Mouse (Mus musculus) embryonic facial prominence, embryonic 15.5 days (tissue): ENCODE data around the gene Gpx5. TPM values are rescaled to one million over a fixed set of nuclear protein-coding genes. Genes with fewer than 3 reads are reported as not detected.

Source experiments
- ATAC-seq: fragments of 200-750 bp; cut with Nextera tagmentation; 2 replicates; pipeline ENCODE4 v1.8.0; 2017; ENCODE audit warnings: low read depth, moderate TSS enrichment; ENCODE audit not compliant: insufficient number of reproducible peaks, low FRiP score, low TSS enrichment
- H3K27ac ChIP-seq: fragments of 300-500 bp; sonication (generic); replicated peaks from 2 replicates; pipeline ENCODE4 v1.5.1; 2015; ENCODE audit warnings: mild to moderate bottlenecking, inconsistent platforms
- H3K27me3 ChIP-seq: fragments of 300-500 bp; sonication (generic); 2 replicates; pipeline ENCODE4 v1.6.1; 2015; ENCODE audit warnings: inconsistent platforms
- H3K36me3 ChIP-seq: fragments of 300-500 bp; sonication (generic); 2 replicates; pipeline ENCODE4 v1.6.1; 2015; ENCODE audit warnings: mild to moderate bottlenecking, inconsistent platforms
- H3K4me1 ChIP-seq: fragments of 300-500 bp; sonication (generic); 2 replicates; pipeline ENCODE4 v1.6.1; 2015; ENCODE audit warnings: inconsistent platforms
- H3K4me2 ChIP-seq: fragments of 300-500 bp; sonication (generic); replicated peaks from 2 replicates; pipeline ENCODE4 v1.6.1; 2015; ENCODE audit warnings: mild to moderate bottlenecking, inconsistent platforms
- H3K4me3 ChIP-seq: fragments of 300-500 bp; sonication (generic); replicated peaks from 2 replicates; pipeline ENCODE4 v1.5.1; 2015; ENCODE audit warnings: mild to moderate bottlenecking, inconsistent platforms
- H3K9ac ChIP-seq: fragments of 300-500 bp; sonication (generic); 2 replicates; pipeline ENCODE4 v1.6.1; 2015; ENCODE audit warnings: inconsistent platforms
- H3K9me3 ChIP-seq: fragments of 300-500 bp; sonication (generic); replicated peaks from 2 replicates; pipeline ENCODE4 v1.6.1; 2016; ENCODE audit warnings: inconsistent platforms
- WGBS: fragments of 180-500 bp; shearing (Covaris S2); methylation state at CpG from one replicate; pipeline ENCODE4 v1.1.7; 2015; 5-methylcytosine and 5-hydroxymethylcytosine counted together
- polyA plus RNA-seq: library from polyadenylated mRNA; unstranded; fragments of >200 nt; fragmentation: Nextera tagmentation; extraction: Ambion mirVana; gene quantifications from 2 replicates; pipeline ENCODE4 v1.2.1, GENCODE M21; 2015

Gpx5 gene
- polyA plus RNA-seq, 1 experiment from 2014 or later = not detected

DNA sequence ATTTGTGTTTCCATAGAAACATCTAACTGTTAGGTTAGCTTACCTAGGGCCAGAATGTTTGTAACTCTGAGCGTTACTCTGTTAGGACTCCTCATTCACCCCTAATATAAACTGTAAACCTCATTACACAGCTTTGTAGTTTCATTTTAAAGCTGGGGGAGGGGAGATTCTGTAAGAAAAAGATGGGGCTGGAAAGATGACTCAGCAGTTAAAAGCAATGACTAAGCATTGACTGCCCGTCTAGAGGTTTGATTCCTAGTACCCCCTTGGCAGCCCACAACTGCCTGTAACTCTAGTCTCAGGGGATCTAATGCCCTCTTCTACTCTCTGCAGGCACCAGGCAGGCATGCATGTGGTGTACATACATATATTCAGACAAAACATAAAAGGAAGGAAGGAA, 17.3 kb upstream of the Gpx5 start:
- Histone ChIP-seq H3K27ac (no peak overlapping the region), H3K4me1 (no peaks in the 10 kb centered on the region), H3K9me3 (no peaks in the 10 kb centered on the region), H3K9ac (no peak overlapping the region), H3K36me3 (no peaks in the 10 kb centered on the region), H3K4me3 (no peak overlapping the region), H3K4me2 (no peak overlapping the region), H3K27me3 (no peaks in the 10 kb centered on the region)
- ATAC-seq = no peak
- 59% methylated on average over 2 of the region's 2 CpGs for WGBS

DNA sequence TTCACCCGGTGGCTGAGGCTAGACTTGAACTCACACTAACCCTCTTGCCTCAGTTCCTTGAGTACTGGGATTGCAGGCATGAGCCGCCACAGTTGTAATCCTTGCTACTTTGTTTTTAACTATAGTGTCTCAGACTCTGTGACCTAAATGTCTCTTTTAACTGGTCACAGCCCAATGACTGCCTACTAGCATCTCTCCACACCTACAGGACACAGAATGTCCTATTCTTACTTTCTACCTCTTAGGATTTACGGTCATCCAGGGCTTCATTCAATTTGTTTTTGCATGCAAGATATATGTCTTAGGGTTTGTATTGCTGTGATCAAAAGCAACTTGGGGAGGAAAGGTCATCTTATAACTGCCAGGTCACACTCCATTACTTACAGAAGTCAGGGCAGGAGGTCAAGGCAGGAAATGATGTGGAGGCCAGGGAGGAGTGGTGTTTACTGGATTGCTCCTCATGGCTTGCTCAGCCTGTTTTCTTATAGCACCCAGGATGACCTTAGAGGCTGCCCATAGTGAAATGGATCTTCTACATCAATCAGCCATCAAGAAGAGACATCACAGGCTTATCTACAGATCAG, 12.0 kb upstream of the Gpx5 start:
- Histone ChIP-seq H3K9ac (no peak overlapping the region), H3K27me3 (no peaks in the 10 kb centered on the region), H3K9me3 (no peaks in the 10 kb centered on the region), H3K4me3 (no peak overlapping the region), H3K36me3 (no peaks in the 10 kb centered on the region), H3K4me2 (no peak overlapping the region), H3K4me1 (no peaks in the 10 kb centered on the region), H3K27ac (no peak overlapping the region)
- 65% methylated on average over 3 of the region's 3 CpGs for WGBS
- no peak for ATAC-seq

DNA sequence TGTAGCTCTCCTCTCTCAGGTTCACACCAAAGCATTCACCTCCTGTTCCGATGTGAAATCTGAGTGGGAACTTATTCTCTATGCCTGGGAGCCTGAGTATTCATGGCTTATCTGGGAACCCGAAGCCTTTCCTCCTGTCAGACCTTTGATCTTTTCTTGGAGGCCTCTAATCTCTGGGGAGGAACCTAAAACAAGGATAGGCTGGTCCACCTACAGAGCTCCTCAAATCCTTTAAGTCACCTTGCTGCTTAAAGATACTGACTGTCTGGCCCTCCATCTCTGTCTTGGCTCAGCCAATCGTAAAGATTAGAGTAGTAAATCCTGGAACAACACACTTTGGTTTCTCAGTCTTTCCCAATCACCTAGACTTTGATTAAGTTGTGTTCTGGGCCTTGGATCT, 6.0 kb upstream of the Gpx5 start:
- WGBS = 38% methylated on average over 3 of the region's 3 CpGs
- no peaks in the 10 kb centered on the region for H3K4me1 ChIP-seq
- no peak overlapping the region for H3K9ac ChIP-seq
- no peaks in the 10 kb centered on the region for H3K9me3 ChIP-seq
- no peaks in the 10 kb centered on the region for H3K36me3 ChIP-seq
- no peak overlapping the region for H3K4me3 ChIP-seq
- no peak overlapping the region for H3K27ac ChIP-seq
- no peaks in the 10 kb centered on the region for H3K27me3 ChIP-seq
- no peak for ATAC-seq
- H3K4me2 ChIP-seq = no peak overlapping the region

DNA sequence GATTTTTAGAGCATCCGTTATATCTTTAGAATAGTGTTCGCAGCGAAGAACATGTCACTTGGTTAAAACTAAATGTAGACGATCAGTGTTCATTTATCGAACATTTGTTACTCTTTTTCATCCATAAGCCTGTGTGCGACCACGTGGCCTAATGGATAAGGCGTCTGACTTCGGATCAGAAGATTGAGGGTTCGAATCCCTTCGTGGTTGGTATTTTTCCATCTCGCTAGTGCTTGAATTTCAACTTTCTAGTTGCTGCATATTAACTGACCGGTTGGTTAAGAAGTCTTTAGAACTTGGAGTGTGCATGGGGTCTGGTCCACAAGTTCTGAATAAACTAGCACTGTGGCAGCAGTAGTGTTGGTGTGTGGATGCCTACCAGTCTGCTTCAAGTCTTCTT, 13.0 kb downstream of the Gpx5 start:
- peak overlapping the region; percentile 63 for H3K4me2 ChIP-seq
- no peaks in the 10 kb centered on the region for H3K36me3 ChIP-seq
- H3K27me3 ChIP-seq = no peaks in the 10 kb centered on the region
- H3K27ac ChIP-seq = no peak overlapping the region
- no peaks in the 10 kb centered on the region for H3K9me3 ChIP-seq
- peak; percentile 69; the same call in 1 of the 2 replicates for ATAC-seq
- peak overlapping the region; percentile 56 for H3K4me3 ChIP-seq
- peak overlapping the region; percentile 9; the same call in 1 of the 2 replicates for H3K9ac ChIP-seq
- peaks cover 11% of the 10 kb centered on the region; the same call in 1 of the 2 replicates for H3K4me1 ChIP-seq
- under 1% methylated on average over 13 of the region's 13 CpGs for WGBS

DNA sequence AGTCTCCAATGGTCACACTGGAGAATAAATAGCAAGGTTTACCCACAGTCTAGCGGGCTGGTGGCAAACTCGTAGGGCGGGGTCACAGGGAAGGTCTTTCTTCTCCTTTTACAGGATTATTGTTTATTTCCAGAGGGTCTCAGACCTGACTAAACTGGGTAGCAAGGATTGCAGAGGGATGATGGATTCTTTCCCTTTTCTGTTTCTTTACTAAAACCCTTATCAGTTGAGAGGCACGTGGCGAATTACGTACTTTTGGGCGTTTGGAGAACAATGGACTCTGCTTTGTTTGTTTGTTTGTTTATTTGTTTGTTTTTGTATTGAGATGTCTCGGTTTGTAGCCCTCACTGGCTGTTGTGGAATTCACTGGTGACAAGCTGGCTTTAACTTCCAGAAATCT, 13.5 kb downstream of the Gpx5 start:
- Histone ChIP-seq H3K36me3 (no peaks in the 10 kb centered on the region), H3K9me3 (no peaks in the 10 kb centered on the region), H3K4me1 (peaks cover 11% of the 10 kb centered on the region; the same call in 1 of the 2 replicates), H3K4me2 (peak overlapping the region; percentile 63), H3K4me3 (peak overlapping the region; percentile 56), H3K9ac (peak overlapping the region; percentile 9; the same call in 1 of the 2 replicates), H3K27ac (no peak overlapping the region), H3K27me3 (no peaks in the 10 kb centered on the region)
- 6% methylated on average over 8 of the region's 8 CpGs for WGBS
- ATAC-seq = no peak

DNA sequence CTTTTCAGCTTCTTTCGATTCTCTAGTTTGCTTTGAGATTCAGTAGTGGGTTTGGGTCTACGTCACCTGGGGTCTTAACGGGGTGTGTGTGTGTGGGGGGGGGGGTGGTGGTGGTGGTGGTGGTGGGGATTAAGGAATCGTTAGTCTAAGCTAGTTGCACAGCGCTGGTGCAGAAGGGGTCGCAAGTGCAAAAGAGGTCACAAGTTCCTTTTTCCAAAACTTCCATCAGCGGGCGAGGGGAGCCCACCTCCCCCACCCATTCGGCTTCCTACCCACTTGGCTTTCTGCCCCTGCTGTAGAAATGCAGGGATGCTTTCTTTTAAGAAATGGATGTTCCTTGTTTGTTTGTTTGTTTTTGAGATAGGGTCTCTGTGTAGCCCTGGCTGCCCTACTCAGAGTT, 16.0 kb downstream of the Gpx5 start:
- ATAC-seq = no peak

DNA sequence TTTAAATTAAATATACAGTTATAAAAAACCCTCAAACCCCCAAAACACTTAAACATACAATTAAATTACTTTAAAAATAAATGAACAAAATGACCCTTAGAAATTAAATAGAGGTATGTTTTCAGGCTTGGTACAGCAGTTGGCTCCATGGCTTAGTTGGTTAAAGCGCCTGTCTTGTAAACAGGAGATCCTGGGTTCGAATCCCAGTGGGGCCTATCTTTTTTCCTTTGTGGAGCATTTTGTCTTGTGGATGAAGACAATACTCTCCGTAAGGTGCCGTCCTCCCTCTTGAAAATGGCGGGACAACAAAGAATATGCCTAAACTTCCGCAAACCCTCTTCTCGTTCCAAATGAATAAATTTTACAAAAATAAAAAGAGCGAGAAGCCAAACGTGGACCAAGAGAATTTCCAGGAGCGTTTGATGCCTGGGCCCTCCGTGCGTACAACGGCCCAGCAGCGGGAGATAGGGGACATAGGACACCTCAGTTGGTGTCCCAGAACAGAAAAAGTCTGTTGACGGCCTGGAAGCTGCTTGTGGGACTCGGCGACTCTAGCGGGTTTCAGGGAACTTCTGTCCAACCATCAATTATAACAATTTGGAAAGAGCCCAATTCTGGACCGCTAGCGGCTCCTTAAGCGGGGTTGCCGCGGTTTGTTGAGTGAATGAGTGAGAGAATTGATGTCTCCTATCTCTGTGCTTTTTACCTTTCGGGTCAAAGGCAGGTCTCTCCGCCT, 16.5 kb downstream of the Gpx5 start:
- peaks cover 11% of the 10 kb centered on the region; the same call in 1 of the 2 replicates for H3K4me1 ChIP-seq
- no peaks in the 10 kb centered on the region for H3K27me3 ChIP-seq
- H3K9ac ChIP-seq = peak overlapping the region; percentile 27
- WGBS = under 1% methylated on average over 25 of the region's 25 CpGs
- H3K27ac ChIP-seq = no peak overlapping the region
- no peaks in the 10 kb centered on the region for H3K36me3 ChIP-seq
- H3K4me2 ChIP-seq = peak overlapping the region; percentile 72
- H3K9me3 ChIP-seq = no peaks in the 10 kb centered on the region
- H3K4me3 ChIP-seq = peak overlapping the region; percentile 57
- ATAC-seq = peak; percentile 77; the same call in 1 of the 2 replicates

More for the DNA sequence above, 16.0 kb downstream of the Gpx5 start:
- Histone ChIP-seq H3K36me3 (no peaks in the 10 kb centered on the region), H3K27ac (no peak overlapping the region), H3K4me2 (peak overlapping the region; percentile 72), H3K9me3 (no peaks in the 10 kb centered on the region), H3K4me3 (peak overlapping the region; percentile 57), H3K27me3 (no peaks in the 10 kb centered on the region), H3K4me1 (peaks cover 11% of the 10 kb centered on the region; the same call in 1 of the 2 replicates), H3K9ac (peak overlapping the region; percentile 27; the same call in 1 of the 2 replicates)
- WGBS = under 1% methylated on average over 9 of the region's 9 CpGs

DNA sequence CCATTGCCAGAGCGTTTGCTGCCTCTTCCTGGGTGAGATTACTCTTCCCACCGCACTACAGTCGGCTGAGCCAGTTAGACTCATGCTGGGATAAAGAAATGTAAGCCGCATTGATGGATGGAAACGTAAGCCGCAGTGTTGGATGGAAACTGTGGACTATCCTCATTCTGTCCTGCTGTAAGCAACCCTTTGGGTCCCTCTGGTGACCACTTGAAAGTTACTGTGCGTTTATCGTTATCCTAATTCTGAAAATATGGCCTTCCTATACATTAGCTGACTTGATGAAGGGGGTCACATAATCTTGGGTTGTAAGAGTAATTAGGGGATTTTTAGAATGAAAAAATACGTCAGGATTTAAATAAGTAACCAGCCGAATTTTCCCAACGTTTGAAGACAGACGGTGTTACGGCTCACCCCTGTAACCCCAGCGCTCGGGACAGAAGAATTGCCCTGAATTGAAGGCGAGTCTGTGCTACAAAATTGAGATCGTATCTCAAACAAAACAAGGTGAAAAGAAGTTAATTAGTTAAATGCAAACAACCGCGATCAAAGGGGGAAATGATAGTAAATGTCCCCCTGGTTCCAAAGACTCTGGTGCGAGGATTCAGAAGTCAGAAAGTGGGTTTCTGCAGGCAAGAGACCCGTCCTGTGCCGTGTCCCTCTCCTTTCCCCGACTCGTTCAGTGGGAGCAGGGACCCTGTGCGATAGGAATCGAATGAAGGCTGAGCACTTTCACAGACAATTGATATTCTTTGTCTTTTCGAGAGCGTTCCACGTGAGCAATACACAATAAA, 17.3 kb downstream of the Gpx5 start:
- Histone ChIP-seq H3K36me3 (no peaks in the 10 kb centered on the region), H3K4me3 (peak overlapping the region; percentile 57), H3K9ac (peak overlapping the region; percentile 7; the same call in 1 of the 2 replicates), H3K4me2 (peak overlapping the region; percentile 72), H3K27me3 (no peaks in the 10 kb centered on the region), H3K4me1 (peaks cover 11% of the 10 kb centered on the region; the same call in 1 of the 2 replicates), H3K27ac (no peak overlapping the region), H3K9me3 (no peaks in the 10 kb centered on the region)
- under 1% methylated on average over 29 of the region's 29 CpGs for whole genome bisulfite sequencing
- 0 out of 2 replicates have a peak, but pooled peaks have one; percentile 68 for ATAC-seq

DNA sequence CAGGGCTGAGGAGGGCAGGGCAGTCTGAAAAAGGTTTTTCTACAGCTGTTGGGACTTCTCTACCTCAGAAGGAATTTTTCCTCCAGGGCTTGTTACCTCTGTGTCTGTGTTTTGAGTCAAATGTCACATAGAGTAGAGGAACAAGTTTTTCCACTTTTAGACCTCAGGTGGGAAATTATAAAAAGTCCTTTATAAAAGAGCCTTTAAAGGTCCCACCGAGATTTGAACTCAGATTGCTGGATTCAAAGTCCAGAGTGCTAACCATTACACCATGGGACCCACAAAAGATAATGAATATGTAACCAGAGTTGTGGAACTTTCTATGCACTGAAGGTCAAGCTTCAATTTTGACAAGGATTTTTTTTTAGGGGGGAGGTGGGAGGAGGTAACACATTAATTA, 24.3 kb downstream of the Gpx5 start:
- 8% methylated on average over 1 of the region's 1 CpGs for WGBS
- H3K4me2 ChIP-seq = 0 out of 2 replicates have a peak overlapping the region, but pooled peaks have one; percentile 21

DNA sequence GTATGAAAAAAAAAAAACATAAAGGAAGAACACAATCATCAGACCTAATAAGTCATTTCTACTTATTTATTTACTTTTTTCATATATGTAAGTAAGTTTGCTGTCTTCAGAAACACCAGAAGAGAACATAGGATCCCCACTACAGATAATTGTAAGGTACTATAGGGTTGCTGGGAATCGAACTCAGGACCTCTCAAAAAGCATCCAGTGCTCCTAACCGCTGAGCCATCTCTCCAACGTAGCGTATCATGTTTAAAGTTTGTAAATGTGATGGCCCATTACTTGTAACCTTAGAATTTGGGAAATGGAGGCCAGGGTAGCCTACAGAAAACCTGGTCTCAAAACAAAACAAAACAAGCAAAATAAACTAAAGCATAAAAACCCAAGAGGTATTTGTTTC, 25.0 kb downstream of the Gpx5 start:
- no peak overlapping the region for H3K27ac ChIP-seq
- no peaks in the 10 kb centered on the region for H3K9me3 ChIP-seq
- 0 out of 2 replicates have a peak, but pooled peaks cover 2% of the 10 kb centered on the region for H3K4me1 ChIP-seq
- no peaks in the 10 kb centered on the region for H3K36me3 ChIP-seq
- H3K4me2 ChIP-seq = no peak overlapping the region
- H3K27me3 ChIP-seq = no peaks in the 10 kb centered on the region; the same call in 1 of the 2 replicates
- no peak overlapping the region; the same call in 1 of the 2 replicates for H3K4me3 ChIP-seq
- no peak for ATAC-seq
- H3K9ac ChIP-seq = no peak overlapping the region
- 21% methylated on average over 4 of the region's 4 CpGs for WGBS

More for the DNA sequence above, 24.3 kb downstream of the Gpx5 start:
- H3K9ac ChIP-seq = no peak overlapping the region
- no peak overlapping the region for H3K27ac ChIP-seq
- 0 out of 2 replicates have a peak, but pooled peaks cover 2% of the 10 kb centered on the region for H3K4me1 ChIP-seq
- no peak for ATAC-seq
- no peak overlapping the region for H3K4me3 ChIP-seq
- H3K27me3 ChIP-seq = no peaks in the 10 kb centered on the region
- H3K36me3 ChIP-seq = no peaks in the 10 kb centered on the region
- H3K9me3 ChIP-seq = no peaks in the 10 kb centered on the region

DNA sequence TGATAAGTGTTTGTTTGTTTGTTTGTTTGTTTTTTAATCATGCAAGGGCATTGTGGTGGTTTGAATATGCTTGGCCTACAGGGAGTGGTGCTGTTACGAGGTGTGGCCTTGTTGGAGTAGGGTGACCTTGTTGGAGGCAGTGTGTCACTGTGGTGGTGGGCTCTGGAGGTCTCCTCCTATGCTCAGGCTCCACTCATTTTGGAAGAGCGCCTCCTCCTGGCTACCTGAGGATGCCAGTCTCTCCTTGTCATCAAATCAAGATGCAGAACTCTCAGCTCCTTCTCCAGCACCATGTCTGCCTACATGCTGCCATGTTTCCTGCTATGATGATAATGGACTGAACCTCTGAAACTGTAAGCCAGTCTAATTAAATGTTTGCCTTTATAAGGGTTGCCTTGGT, 26.8 kb downstream of the Gpx5 start:
- Histone ChIP-seq H3K9me3 (no peaks in the 10 kb centered on the region), H3K4me2 (no peak overlapping the region), H3K36me3 (no peaks in the 10 kb centered on the region), H3K27me3 (no peaks in the 10 kb centered on the region; the same call in 1 of the 2 replicates), H3K4me3 (no peak overlapping the region), H3K4me1 (0 out of 2 replicates have a peak, but pooled peaks cover 2% of the 10 kb centered on the region), H3K9ac (no peak overlapping the region), H3K27ac (no peak overlapping the region)
- 53% methylated on average over 2 of the region's 2 CpGs for WGBS
- no peak for ATAC-seq
